Mouse (Mus musculus): ENCODE results near the gene Smyd4. TPM values are rescaled to one million over a fixed set of nuclear protein-coding genes. Genes with fewer than 3 reads are reported as not detected.

Gene Smyd4
- 10 to 100 TPM; 14.0 to 18.7 TPM for polyA plus RNA-seq (2017; shearing (Covaris generic))

- ATAC-seq, result peak; percentile 96
Observed at GRCm38 (mm10) chr11:75348199-75348889, at the start of gene Smyd4, which contains the start of gene Rpa1. Gene Smyd4, plus strand, starts transcription at chr11:75348433. Gene Rpa1, minus strand, starts transcription at chr11:75348324.

GRCm38 (mm10) chr11:75298491-75298890, 49.7 kb upstream of the Smyd4 start:
- no peak for ATAC-seq

- no peak for ATAC-seq
Observed at GRCm38 (mm10) chr11:75299786-75300185, 48.4 kb upstream of the Smyd4 start.

GRCm38 (mm10) chr11:75300954-75301353, 47.3 kb upstream of the Smyd4 start:
- no peak for ATAC-seq

- ATAC-seq, result no peak
Observed at GRCm38 (mm10) chr11:75304797-75305196, 43.4 kb upstream of the Smyd4 start.

- no peak for ATAC-seq
Observed at GRCm38 (mm10) chr11:75308650-75309049, 39.6 kb upstream of the Smyd4 start.

GRCm38 (mm10) chr11:75310813-75311212, 37.4 kb upstream of the Smyd4 start:
- ATAC-seq, result no peak

- no peak for ATAC-seq
Observed at GRCm38 (mm10) chr11:75311751-75312150, 36.5 kb upstream of the Smyd4 start.

- no peak for ATAC-seq
Observed at GRCm38 (mm10) chr11:75313834-75314233, 34.4 kb upstream of the Smyd4 start.

GRCm38 (mm10) chr11:75318351-75319221, 29.6 kb upstream of the Smyd4 start:
- peak; percentile 72 for ATAC-seq

GRCm38 (mm10) chr11:75319246-75319645, 29.0 kb upstream of the Smyd4 start:
- no peak for ATAC-seq

- ATAC-seq, result no peak
Observed at GRCm38 (mm10) chr11:75323326-75323737, 24.9 kb upstream of the Smyd4 start.

GRCm38 (mm10) chr11:75324433-75324832, 23.8 kb upstream of the Smyd4 start:
- ATAC-seq, result no peak

GRCm38 (mm10) chr11:75325116-75325968, 22.9 kb upstream of the Smyd4 start:
- ATAC-seq, result no peak

GRCm38 (mm10) chr11:75325969-75326311, 22.3 kb upstream of the Smyd4 start:
- no peak for ATAC-seq

GRCm38 (mm10) chr11:75336676-75337075, 11.6 kb upstream of the Smyd4 start:
- ATAC-seq, result peak; percentile 91

- ATAC-seq, result peak; percentile 55
Observed at GRCm38 (mm10) chr11:75337246-75337645, 11.0 kb upstream of the Smyd4 start.

- ATAC-seq, result no peak
Observed at GRCm38 (mm10) chr11:75340076-75340475, 8.2 kb upstream of the Smyd4 start.

- ATAC-seq, result no peak
Observed at GRCm38 (mm10) chr11:75340698-75341345, 7.4 kb upstream of the Smyd4 start.

GRCm38 (mm10) chr11:75343096-75343495, 5.1 kb upstream of the Smyd4 start:
- no peak for ATAC-seq

GRCm38 (mm10) chr11:75344163-75344562, 4.1 kb upstream of the Smyd4 start:
- ATAC-seq, result peak; percentile 30

- no peak for ATAC-seq
Observed at GRCm38 (mm10) chr11:75344716-75345115, 3.5 kb upstream of the Smyd4 start.
